In genomic region chr2:84806546-84806945, GRCm38 (mm10) we compare ENCODE assay signal across 23 mouse cellular contexts. TPM values are rescaled to one million over a fixed set of nuclear protein-coding genes. Genes with fewer than 3 reads are reported as not detected.
DNase-seq lines count a peak whose midpoint lies in the region; ATAC-seq and TF ChIP-seq lines count a peak whose summit lies in the region.
"Had no signal": no experiment of that assay in that cellular context is flagged by ENCODE, and none has a peak within 500 bp of the region (broad histone marks: within the 10 kb centered on the region; RNA-seq: fewer than 3 reads in every experiment).

No protein-coding gene starts in this region.

- peak overlapping the region; percentile 6; the same call in 1 of the 2 replicates for H3K27ac ChIP-seq in liver, embryonic 13.5 days
- no peak overlapping the region for H3K27ac ChIP-seq in liver, postnatal 0 days (ENCODE audit: low read depth)
- no peak overlapping the region for H3K27ac ChIP-seq in heart, embryonic 11.5 days (ENCODE audit: low read depth, low read length)
- H3K27ac ChIP-seq: embryonic facial prominence, embryonic 13.5 days; embryonic facial prominence, embryonic 15.5 days; forebrain, embryonic 10.5 days; forebrain, embryonic 12.5 days had no signal

- H3K36me3 ChIP-seq in liver, embryonic 13.5 days = peaks cover 93% of the 10 kb centered on the region
- H3K36me3 ChIP-seq in liver, postnatal 0 days (replicated peaks; ENCODE audit: insufficient read depth, low read length) = peaks cover 73% of the 10 kb centered on the region
- H3K36me3 ChIP-seq in heart, embryonic 11.5 days (ENCODE audit: control insufficient read depth, insufficient read depth, low read length) = 0 out of 2 replicates have a peak, but pooled peaks cover 2% of the 10 kb centered on the region
- H3K36me3 ChIP-seq: embryonic facial prominence, embryonic 15.5 days; forebrain, embryonic 12.5 days had no signal

- TF ChIP-seq CTCF in liver, postnatal 0 days (IDR thresholded peaks at IDR 0.05; ENCODE audit: low read depth) = no peak

- no peaks in the 10 kb centered on the region for H3K27me3 ChIP-seq in liver, embryonic 13.5 days
- H3K27me3 ChIP-seq in liver, postnatal 0 days (ENCODE audit: insufficient read depth, low read length) = no peaks in the 10 kb centered on the region
- no peaks in the 10 kb centered on the region for H3K27me3 ChIP-seq in heart, embryonic 11.5 days (ENCODE audit: control insufficient read depth, insufficient read depth, low read length)
- H3K27me3 ChIP-seq: embryonic facial prominence, embryonic 13.5 days; embryonic facial prominence, embryonic 15.5 days; forebrain, embryonic 12.5 days had no signal

- H3K4me3 ChIP-seq in liver, embryonic 13.5 days (replicated peaks) = no peak overlapping the region
- no peak overlapping the region for H3K4me3 ChIP-seq in liver, postnatal 0 days (ENCODE audit: low read depth, low read length)
- no peak overlapping the region for H3K4me3 ChIP-seq in heart, embryonic 11.5 days (ENCODE audit: low read depth, low read length)
- H3K4me3 ChIP-seq: embryonic facial prominence, embryonic 13.5 days; embryonic facial prominence, embryonic 15.5 days; erythroblast, embryonic 14.5 days; forebrain, embryonic 10.5 days; forebrain, embryonic 12.5 days had no signal

- no peak for DNase-seq in liver, embryonic 13.5 days
- no peak for DNase-seq in liver, postnatal 0 days
- peak; percentile 54 for DNase-seq in ES-CJ7 (ENCODE audit: low read depth, low spot score)
- DNase-seq in right cerebral cortex, postnatal 14 days = no peak
- DNase-seq: adrenal gland, adult 8-10 months; adrenal gland, postnatal 14 days; adrenal gland, postnatal 36 days; cerebellum, adult 11-12 months; cerebellum, adult 2 months; cerebellum, adult 9-11 months; cerebellum, postnatal 14 days; cerebellum, postnatal 36 days; embryo, embryonic 11 days had no signal

- TF ChIP-seq EP300 in liver, postnatal 0 days (IDR thresholded peaks at IDR 0.05; ENCODE audit: low read depth) = no peak

- peaks cover 87% of the 10 kb centered on the region for H3K4me1 ChIP-seq in liver, embryonic 13.5 days (replicated peaks)
- peaks cover 22% of the 10 kb centered on the region for H3K4me1 ChIP-seq in liver, postnatal 0 days (ENCODE audit: insufficient read depth)
- H3K4me1 ChIP-seq in heart, embryonic 11.5 days (ENCODE audit: control insufficient read depth, insufficient read depth, low read length) = peaks cover 9% of the 10 kb centered on the region

- H3K4me2 ChIP-seq in liver, embryonic 13.5 days = no peak overlapping the region
- H3K4me2 ChIP-seq in liver, postnatal 0 days (ENCODE audit: low read depth, low read length) = no peak overlapping the region
- no peak overlapping the region for H3K4me2 ChIP-seq in heart, embryonic 11.5 days
- H3K4me2 ChIP-seq: embryonic facial prominence, embryonic 13.5 days; embryonic facial prominence, embryonic 15.5 days; forebrain, embryonic 12.5 days had no signal

- H3K9me3 ChIP-seq in liver, embryonic 13.5 days (replicated peaks) = no peaks in the 10 kb centered on the region; the same call in 1 of the 2 replicates
- no peaks in the 10 kb centered on the region for H3K9me3 ChIP-seq in liver, postnatal 0 days (ENCODE audit: low read length)
- H3K9me3 ChIP-seq in heart, embryonic 11.5 days (replicated peaks; ENCODE audit: control insufficient read depth, low read length) = no peaks in the 10 kb centered on the region
- H3K9me3 ChIP-seq: embryonic facial prominence, embryonic 13.5 days; embryonic facial prominence, embryonic 15.5 days; forebrain, embryonic 10.5 days; forebrain, embryonic 12.5 days had no signal

- 64% methylated on average over 5 of the region's 5 CpGs for WGBS in liver, embryonic 13.5 days (ENCODE audit: insufficient replicate concordance)
- WGBS in liver, postnatal 0 days (ENCODE audit: insufficient replicate concordance) = 80% methylated on average over 5 of the region's 5 CpGs
- WGBS in heart, embryonic 11.5 days (ENCODE audit: insufficient replicate concordance) = 52% methylated on average over 5 of the region's 5 CpGs

- no peak overlapping the region for H3K9ac ChIP-seq in liver, embryonic 13.5 days
- H3K9ac ChIP-seq in liver, postnatal 0 days (replicated peaks) = no peak overlapping the region
- no peak overlapping the region for H3K9ac ChIP-seq in heart, embryonic 11.5 days (ENCODE audit: low read depth, low read length)
- H3K9ac ChIP-seq: embryonic facial prominence, embryonic 13.5 days; embryonic facial prominence, embryonic 15.5 days; forebrain, embryonic 12.5 days had no signal

- ATAC-seq in liver, embryonic 13.5 days (ENCODE audit: low read depth) = no peak
- ATAC-seq in liver, postnatal 0 days = no peak
- ATAC-seq in heart, embryonic 11.5 days (replicated peaks; ENCODE audit: insufficient number of reproducible peaks, low FRiP score, low TSS enrichment) = no peak
- ATAC-seq: activated CD4-positive, CD25-positive, alpha-beta regulatory T cell, adult 4 months; forebrain, embryonic 14.5 days; forebrain, embryonic 16.5 days had no signal

RNA-seq across cellular contexts. Expression of gene Ube2l6, which starts 7.9 kb away (rescaled TPM):
- polyA plus RNA-seq in liver, embryonic 13.5 days (2015; fragmentation: Nextera tagmentation; extraction: Ambion mirVana) = 404 and 444 TPM in 2 replicates
- 276 and 305 TPM in 2 replicates for polyA plus RNA-seq in liver, postnatal 0 days (2015; fragmentation: Nextera tagmentation; extraction: Ambion mirVana)
- 95.9 and 105 TPM in 2 replicates for polyA plus RNA-seq in heart, embryonic 11.5 days (2014; fragmentation: Nextera tagmentation; extraction: Ambion mirVana)

RNA-seq across cellular contexts. Expression of gene Smtnl1, which starts 15.9 kb away (rescaled TPM):
- 0.23 and 0.24 TPM in 2 replicates for polyA plus RNA-seq in liver, embryonic 13.5 days (2015; fragmentation: Nextera tagmentation; extraction: Ambion mirVana)
- 0.15 and 0.98 TPM in 2 replicates for polyA plus RNA-seq in liver, postnatal 0 days (2015; fragmentation: Nextera tagmentation; extraction: Ambion mirVana)
- 0.37 and 0.49 TPM in 2 replicates for polyA plus RNA-seq in heart, embryonic 11.5 days (2014; fragmentation: Nextera tagmentation; extraction: Ambion mirVana)
- polyA plus RNA-seq: activated CD4-positive, CD25-positive, alpha-beta regulatory T cell, adult 4 months; cerebellum, adult 2 months; forebrain, embryonic 10.5 days; forebrain, embryonic 12.5 days; forebrain, embryonic 14.5 days; forebrain, embryonic 16.5 days; frontal cortex, adult 2 months had no signal

RNA-seq across cellular contexts. Expression of gene Timm10, which starts 20.3 kb away (rescaled TPM):
- 46.8 and 51.5 TPM in 2 replicates for polyA plus RNA-seq in liver, embryonic 13.5 days (2015; fragmentation: Nextera tagmentation; extraction: Ambion mirVana)
- polyA plus RNA-seq in liver, postnatal 0 days (2015; fragmentation: Nextera tagmentation; extraction: Ambion mirVana) = 59.8 and 63.9 TPM in 2 replicates
- 76.8 and 77.9 TPM in 2 replicates for polyA plus RNA-seq in heart, embryonic 11.5 days (2014; fragmentation: Nextera tagmentation; extraction: Ambion mirVana)

RNA-seq across cellular contexts. Expression of gene Serping1, which starts 31.3 kb away (rescaled TPM):
- 34.0 and 39.6 TPM in 2 replicates for polyA plus RNA-seq in liver, embryonic 13.5 days (2015; fragmentation: Nextera tagmentation; extraction: Ambion mirVana)
- polyA plus RNA-seq in liver, postnatal 0 days (2015; fragmentation: Nextera tagmentation; extraction: Ambion mirVana) = 344 and 356 TPM in 2 replicates
- 35.0 and 41.8 TPM in 2 replicates for polyA plus RNA-seq in heart, embryonic 11.5 days (2014; fragmentation: Nextera tagmentation; extraction: Ambion mirVana)
- polyA plus RNA-seq: activated CD4-positive, CD25-positive, alpha-beta regulatory T cell, adult 4 months; erythroblast, embryonic 14.5 days had no signal

RNA-seq across cellular contexts. Expression of gene Slc43a1, which starts 32.1 kb away (rescaled TPM):
- polyA plus RNA-seq in liver, embryonic 13.5 days (2015; fragmentation: Nextera tagmentation; extraction: Ambion mirVana) = 138 and 178 TPM in 2 replicates
- 67.8 and 74.2 TPM in 2 replicates for polyA plus RNA-seq in liver, postnatal 0 days (2015; fragmentation: Nextera tagmentation; extraction: Ambion mirVana)
- 36.1 and 41.4 TPM in 2 replicates for polyA plus RNA-seq in heart, embryonic 11.5 days (2014; fragmentation: Nextera tagmentation; extraction: Ambion mirVana)
